Mouse (Mus musculus): Measurements from ENCODE around the gene Zfp410.

DNA sequence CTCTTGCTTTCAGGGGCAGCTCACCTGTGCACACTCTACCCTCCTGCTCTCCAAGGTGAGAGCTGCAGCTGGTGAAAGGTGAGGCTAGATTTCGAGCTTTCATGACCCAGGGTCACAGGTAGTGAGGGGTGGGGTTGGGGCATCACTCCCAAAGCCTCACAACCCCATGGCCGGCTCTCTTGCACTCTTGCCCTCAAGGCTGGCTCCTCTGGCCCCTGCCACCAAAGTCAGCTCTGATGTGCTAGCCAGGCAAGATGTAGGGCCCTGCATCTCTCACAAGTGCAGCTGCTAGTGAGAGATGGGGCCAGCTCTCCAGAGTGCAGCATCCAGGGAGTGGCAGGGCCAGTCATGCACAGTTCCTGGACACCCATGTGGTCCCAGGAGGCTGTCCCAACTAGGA lies 49.4 kb upstream of the Zfp410 start:
- TF ChIP-seq CTCF (IDR thresholded peaks at IDR 0.05; ENCODE audit: borderline replicate concordance, control insufficient read depth, extremely low read depth, insufficient read depth, low read length, poor library complexity) (no peak), POLR2A (IDR thresholded peaks at IDR 0.05; ENCODE audit: control insufficient read depth, extremely low read depth, insufficient read depth, low read length, poor library complexity) (no peak)
